Mouse (Mus musculus): ENCODE data around the gene Aaed1.

- no peak for TF ChIP-seq CTCF (IDR thresholded peaks at IDR 0.05; ENCODE audit: extremely low read depth, insufficient read depth, insufficient read length, insufficient replicate concordance)
- no peak for TF ChIP-seq POLR2A (IDR thresholded peaks at IDR 0.05; ENCODE audit: low read depth, low read length)
These were observed 44.1 kb downstream of the Aaed1 start for GRCm38 (mm10) chr13:64268384-64268783.

All from spleen, adult 2 months (tissue).